Mouse (Mus musculus) cerebral cortex, adult 2 months (tissue): ENCODE data around the gene Dffb.

ENCODE experiments used
- WGBS: fragments of 180-500 bp; shearing (Covaris S2); methylation state at CpG from one replicate; pipeline ENCODE4 v1.1.7; 2018; 5-methylcytosine and 5-hydroxymethylcytosine counted together

The Dffb gene

DNA sequence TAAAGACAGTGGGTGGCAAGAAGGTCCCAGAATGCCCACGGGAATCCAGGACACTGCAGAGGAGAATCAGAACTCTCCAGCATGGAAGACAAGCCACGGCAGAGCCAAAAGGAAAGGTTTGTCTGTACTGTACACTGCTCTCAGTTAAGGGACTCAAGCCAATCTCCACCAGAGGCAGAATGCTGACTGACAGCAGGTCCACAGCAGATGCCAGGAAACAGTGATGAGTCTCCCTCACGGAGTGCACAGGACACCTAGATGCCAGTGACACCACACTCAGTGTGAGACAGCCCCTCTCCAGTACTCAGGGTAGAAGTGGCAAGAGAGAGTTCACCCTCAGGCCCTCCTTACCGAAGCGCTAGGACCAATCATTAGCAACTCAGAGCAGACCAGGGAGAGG lies 8.3 kb downstream of the Dffb start:
- WGBS, result 69% methylated on average over 5 of the region's 5 CpGs

DNA sequence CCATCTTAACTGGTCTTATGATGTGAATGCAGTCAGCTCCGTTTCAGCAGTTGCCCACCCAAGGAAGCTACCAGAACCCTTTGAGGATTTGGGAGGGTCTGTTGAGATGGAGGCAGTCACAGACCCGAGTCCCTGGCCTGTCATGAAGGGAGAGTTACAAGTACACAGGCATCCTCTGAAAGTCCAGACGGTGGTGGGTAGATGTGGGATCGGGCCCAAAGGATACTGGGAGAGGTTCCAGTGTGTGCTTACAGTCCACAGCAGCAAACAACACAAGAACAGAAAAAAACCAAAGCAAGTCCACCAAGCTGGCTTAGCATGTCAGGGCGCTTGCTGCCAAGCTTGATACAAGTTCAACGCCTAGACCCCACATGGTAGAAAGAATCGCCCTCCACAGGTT lies 12.3 kb downstream of the Dffb start:
- 59% methylated on average over 7 of the region's 7 CpGs for WGBS

DNA sequence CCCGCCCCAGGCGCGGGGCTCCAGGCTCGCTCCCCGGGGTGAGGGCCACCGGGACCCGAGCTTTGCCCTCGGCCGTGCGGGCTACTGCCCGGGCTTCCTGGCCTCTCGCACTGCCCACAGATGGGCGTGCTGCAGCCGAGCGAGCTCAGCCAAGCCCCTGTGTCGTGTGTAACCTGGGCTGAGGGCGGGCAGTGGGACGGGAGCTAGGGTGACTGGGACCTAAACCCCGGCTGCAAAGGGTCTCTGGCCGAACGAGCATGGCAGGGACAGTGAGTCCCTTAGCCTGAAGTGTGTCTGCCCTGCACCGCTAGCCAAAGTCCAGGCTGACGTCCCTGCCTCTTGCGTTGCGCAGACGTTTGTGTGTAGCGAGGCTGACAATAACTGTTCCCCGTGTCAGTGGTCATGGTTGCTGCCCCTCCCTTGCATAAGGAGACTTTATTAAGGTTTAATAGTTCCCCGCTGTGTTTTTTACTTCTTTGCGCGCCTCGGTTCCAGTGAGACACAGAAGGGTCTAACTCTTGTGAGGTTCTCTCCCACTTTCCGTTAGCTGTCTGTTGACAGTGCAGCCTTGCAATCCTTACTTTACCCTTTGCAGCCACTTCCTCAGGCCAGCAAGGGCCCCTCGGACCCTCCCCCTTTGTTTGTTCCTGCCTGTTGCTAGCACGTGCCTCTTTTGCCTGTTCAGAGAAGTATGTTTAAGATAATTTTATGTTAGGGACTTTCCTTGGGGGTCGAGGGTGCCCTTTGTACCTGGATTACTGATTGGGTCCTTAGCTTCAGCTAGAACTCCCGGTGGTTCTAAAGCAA lies 17.3 kb downstream of the Dffb start:
- under 1% methylated on average over 36 of the region's 37 CpGs for WGBS

DNA sequence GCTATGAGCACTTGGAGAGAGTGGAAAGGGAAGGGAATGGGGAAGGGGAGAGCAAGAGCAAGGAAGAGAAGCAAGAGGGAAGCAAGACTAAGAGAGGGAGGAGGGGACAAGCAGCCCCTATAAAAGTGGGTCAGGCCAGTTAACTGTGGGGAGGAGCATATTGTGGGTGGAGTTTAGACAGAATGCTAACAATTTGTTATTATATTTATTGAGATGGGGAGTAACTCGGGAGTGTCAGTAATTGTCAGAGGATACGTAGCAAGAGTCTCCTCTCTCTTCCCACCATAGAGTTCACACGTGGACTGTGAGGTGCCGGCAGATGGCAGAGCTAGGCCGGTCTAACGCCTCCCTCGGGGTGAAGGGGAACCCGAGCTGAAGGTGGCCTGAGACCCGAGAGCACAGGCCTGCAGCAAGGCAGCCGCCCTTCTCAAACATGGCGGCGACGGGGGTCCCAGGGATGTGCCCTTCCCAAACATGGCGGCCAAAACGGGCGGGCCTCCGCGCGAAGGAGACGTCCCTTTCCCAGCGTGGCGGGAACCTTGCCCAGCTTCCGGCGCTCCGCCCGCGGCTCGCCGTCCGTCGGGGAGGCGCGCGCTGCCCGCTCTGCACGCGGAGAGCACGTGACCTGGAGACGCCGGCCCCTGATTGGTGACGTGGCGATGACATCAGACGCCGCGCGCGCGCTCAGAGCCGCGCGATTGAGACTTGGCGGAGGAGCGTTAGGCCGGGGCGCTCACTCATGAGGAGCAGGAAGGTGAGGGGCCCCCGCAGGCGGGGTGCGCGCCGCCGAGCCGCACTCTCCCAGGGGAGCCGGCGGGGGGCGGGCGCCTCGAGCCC lies 18.1 kb downstream of the Dffb start, which contains the start of gene A430005L14Rik:
Gene A430005L14Rik, plus strand, starts transcription at position 669 of the 837 bp plus-strand sequence.
- 2% methylated on average over 65 of the region's 67 CpGs for WGBS

DNA sequence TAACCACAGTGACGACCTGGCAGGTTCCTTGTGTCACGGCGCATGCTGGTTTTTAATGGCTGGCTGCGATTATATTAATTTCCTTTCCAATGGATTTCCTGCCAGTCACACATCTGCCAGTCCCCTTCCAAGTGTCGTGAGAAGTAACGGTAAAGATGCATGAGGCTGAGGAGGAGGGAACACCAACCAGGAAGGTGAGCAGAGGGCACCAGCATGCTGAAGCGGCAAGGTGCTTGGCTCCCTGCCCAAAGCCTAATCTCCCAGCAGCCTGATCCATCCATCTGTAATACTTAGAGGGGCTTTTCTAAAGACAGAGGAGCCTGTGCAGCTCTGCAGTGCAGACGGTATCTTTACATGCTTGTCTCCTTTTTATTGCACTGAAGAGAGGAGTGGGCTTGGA lies 19.3 kb downstream of the Dffb start:
- WGBS, result 72% methylated on average over 8 of the region's 8 CpGs

DNA sequence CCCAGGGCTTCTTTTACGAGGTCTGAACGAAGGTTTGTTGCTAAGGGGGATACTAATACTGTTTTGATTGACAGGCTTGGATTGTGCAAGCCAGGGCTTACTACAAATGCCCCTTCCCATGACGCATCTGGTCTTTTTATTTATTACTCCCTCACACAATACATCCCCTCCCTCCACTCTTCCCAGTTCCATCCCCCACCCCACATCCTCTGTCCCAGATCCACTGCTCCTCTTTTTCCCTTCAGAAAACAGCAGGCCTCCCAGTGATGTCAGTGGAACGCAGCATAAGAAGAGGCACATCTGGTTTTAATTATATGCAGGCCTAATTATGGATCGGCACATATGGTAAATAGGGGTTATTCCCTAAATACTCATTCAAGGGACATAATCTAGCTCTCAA lies 23.2 kb downstream of the Dffb start:
- 39% methylated on average over 5 of the region's 5 CpGs for WGBS

DNA sequence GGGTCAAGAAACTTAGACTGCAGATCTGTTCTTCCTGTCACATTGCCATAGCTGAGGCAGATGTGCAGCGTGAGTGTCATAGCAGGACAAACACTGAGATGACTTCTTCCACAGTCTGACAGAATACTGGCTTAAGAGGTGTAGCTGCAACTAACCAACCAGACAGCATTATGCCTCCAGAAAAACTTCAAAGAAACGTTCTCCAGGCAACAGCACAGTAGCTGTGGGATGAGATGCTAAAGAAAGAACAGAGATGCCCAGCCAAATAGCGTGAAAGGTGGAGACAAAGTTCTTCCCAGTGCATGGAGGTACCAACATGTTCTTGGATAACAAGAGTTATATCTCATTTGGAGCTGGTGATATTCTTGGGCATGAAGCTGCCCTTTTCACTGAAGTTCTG lies 23.8 kb downstream of the Dffb start:
- WGBS, result 29% methylated on average over 3 of the region's 3 CpGs

DNA sequence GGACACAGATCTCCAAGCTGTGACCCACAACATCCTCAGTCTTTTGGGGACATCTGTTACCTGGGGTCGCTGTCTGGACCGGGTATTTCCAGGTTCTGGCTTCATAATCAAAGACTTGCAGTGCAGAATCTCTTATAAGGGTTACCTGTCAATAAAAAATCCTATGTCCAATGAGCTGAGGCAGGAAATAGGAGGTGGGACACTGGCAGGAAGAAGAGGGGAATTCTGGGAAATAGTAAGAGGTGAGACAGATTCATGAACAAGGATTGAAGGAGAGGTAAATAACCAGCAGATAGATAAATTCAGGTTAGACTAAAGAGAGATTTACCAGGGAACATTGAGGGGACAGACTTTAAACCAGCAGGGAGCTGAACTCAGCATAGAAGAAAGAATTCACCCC lies 24.6 kb downstream of the Dffb start:
- WGBS, result 75% methylated on average over 2 of the region's 2 CpGs

DNA sequence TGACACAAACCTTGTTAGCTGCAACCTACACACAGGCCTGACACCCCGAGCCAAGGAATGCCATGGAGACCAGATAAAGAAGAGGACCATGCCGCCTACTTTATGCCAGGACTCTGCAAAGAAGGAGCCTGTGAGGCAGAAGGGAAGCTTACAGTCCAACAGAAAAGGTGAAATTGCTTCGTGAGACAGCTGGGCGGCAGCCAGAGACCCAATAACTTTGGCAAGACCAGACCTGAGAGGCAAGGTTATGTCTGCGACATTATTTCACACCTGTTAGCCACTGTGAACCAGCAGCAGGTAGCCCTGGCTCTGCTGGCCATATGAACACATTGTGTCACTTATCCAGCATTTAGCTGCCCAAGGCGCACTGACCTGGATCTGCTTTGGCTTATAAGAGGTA lies 29.2 kb downstream of the Dffb start:
- 74% methylated on average over 6 of the region's 6 CpGs for WGBS

DNA sequence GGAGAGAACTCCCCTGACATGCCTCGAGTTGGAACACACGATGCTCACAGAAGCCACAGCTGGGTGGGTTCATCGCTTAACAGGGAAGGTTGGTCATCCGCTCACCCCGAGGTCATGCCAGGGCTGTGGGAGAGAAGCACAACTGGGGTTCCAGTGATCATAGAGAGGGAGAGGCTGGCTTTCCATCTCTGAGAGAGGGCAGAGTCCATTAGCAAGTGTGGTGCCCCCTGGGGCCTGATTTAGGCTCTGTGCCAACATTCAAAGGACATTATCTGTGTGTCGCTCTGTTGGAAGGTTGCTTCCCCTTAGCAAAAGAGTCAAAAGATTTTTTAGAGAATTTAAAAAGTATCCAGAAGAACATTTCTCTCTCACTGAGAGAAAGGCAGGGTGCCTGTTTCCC lies 30.7 kb downstream of the Dffb start:
- WGBS, result 64% methylated on average over 6 of the region's 6 CpGs

DNA sequence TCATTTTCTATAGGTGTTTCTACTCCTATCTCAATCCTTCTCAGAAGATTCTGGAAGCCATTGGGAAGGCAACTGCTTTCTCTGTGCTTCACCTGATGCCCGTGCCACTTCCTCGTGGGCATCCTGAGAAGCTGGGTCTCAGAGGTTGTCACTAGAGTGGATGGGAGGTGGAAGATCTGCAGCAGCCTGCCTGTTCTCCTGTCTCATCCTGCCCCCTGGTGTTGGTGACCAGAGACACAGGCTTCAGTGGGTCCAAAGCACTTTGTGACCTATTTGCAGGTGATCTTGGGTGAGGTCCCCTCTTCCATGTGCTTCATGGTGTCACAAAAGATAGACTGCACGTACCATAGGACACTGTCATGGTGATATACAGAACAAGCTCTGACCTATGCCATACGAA lies 31.7 kb downstream of the Dffb start:
- 48% methylated on average over 4 of the region's 4 CpGs for WGBS

DNA sequence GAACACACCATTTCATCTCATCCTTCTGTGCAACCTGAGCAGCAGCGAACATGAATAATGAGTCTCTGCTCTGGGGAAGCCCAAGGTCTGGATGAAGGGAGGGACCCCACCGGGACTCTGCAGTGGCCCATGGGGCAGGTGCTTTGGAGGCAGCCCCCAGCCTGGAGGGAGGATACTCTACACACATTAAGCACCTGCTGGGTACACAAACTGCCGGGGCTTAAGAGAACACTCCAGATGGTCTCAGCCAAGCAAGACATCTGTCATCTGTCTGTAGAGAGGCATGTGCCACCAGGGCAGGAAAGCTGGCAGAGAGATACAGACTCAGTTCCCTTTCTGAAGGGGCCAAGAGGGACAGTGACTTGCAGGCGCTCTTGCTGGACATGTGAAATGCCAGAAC lies 45.0 kb downstream of the Dffb start:
- WGBS, result 63% methylated on average over 4 of the region's 4 CpGs

DNA sequence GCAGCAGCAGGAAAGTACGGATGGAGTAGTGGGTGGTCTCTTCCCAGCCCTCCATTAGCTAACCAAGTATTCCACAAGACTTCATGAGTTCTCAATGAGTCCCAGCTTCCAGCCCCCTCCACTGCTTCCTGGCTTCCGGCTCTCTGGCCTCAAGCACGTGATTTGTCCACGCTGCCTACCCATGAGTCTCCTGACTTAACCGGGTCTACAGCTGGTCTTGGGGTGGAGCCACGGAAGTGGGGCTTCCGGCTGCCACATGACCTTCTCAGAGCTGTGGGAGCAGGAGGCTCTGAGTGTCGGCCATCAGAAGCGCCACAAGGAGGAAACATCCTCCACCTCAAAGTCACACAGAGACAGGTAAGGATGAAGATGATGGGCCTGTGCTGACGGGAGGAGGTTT lies 45.5 kb downstream of the Dffb start:
- WGBS, result 69% methylated on average over 10 of the region's 10 CpGs

DNA sequence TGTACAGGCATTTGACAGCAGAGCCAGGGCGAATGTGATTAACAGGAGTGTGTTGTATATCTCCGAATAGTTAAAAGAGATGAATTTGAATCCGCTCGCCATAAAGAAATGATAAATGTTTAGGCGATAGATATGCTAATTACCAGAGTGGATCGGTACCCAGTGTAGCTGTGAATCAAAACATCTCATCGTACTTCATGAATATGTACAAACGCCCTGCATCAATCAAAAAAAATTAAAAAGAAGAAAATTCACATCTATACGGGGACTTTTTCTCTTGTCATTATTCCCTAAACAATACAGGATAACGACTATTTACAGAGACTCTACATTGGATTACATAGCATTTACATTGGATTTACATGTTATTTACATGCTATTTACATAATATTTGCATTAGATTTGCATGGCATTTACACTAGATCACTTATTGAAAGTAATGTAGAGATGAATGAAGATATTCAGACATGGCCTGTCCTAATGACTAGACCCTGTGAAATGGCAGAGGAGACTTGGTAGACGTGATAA lies 46.1 kb downstream of the Dffb start:
- 59% methylated on average over 11 of the region's 11 CpGs for WGBS

DNA sequence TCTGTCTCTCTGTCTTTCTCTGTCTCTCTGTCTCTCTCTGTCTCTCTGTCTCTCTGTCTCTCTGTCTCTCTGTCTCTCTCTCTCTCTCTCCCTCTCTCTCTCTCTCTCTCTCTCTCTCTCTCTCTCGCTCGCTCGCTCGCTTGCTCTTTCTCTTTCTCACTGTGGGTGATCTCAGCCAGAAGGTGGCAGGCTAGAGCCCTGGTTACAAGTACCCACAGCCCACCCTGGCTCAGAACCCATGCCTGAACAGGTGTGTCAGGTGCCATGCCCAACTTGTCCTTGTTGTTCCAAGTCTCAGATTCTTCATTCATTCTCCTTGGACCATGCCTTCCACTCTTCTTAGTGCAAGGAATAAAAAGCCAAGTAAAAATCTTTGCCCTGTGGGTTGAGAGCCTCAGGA lies 52.8 kb downstream of the Dffb start:
- WGBS, result 59% methylated on average over 4 of the region's 4 CpGs

DNA sequence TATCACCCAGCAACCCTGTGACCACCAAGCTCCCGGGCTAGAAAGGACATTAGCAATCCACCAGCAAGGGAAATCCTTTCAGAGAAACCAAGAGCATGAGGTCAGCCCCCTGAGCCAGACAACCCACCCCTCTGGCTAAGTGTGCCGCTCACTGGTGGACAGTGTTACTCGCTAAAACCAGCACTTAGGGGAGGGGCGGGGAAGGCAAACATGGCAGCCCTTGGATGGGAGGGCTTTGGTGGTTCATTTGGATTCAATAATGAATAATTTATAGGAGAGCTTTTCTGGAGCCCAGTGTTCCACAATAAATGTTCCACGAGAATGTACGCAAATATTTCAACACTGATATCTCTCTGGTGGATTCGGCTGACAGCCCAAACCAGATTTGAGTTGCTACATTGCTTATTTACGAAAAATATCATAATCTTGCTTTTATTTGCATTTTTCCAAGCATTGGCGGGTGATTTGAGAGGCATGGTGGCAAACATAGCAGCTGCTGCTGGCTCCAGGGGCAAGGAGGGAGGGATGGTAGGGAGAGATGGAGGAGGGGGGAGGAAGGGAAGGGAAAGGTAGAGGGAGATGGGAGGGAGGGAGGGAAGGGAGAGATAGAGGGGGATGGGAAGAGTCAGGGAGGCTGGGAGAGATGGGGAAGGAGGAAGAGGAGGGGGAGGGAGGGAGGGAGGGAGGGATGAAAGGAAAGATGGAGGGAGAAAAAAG lies 54.3 kb downstream of the Dffb start:
- 47% methylated on average over 9 of the region's 9 CpGs for WGBS

DNA sequence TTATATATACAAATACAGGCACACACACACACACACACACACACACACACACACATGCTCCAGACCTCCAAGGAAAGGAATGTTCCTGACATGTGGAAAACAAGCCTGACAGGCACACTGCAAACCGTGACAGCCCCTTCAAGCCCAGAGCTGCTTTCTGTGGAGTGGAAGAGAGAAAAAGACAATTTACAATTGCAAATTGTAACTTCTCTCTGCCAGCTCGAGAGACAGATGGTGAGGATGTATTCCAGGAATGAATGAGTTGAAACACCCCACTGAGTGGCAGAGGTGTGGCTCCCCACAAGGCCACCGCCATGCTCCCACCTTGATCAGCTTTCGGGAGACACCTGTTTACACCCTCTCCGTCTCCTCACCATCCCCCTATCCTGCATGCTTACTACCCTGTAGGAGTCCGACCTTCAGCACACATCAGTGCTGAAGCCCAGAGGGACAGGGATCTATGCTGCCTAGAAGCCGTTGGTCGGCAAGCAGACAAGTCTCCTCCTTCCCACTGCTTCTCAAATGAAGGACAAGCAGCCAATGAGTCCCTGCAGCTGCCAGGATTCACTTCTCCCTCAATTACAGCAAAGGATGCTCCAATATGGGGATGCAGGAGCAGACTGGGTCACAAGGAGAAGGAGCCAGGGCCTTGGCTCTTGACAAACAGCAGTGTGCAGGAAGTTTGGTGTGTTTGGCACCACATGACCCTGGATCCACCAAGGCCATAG lies 57.0 kb downstream of the Dffb start:
- 25% methylated on average over 8 of the region's 8 CpGs for WGBS
